Mouse (Mus musculus): ENCODE measurements around the gene Nrd1.

GRCm38 (mm10) chr4:109089171-109089570 is 88.7 kb downstream of the Nrd1 start:
- no peak for TF ChIP-seq CTCF (IDR thresholded peaks at IDR 0.05; ENCODE audit: low read depth)
- no peak for TF ChIP-seq EP300 (IDR thresholded peaks at IDR 0.05; ENCODE audit: low read depth)
